Mouse (Mus musculus) myocyte (in vitro differentiated cells): ENCODE measurements around the gene Myo1f.
A peak's percentile ranks its signal among the peaks of the same experiment; 100 is the strongest.

Experiments used
- E2F4 ChIP-seq: IDR thresholded peaks from one replicate; pipeline ENCODE4 v1.6.1; 2011; ENCODE audit warnings: mild to moderate bottlenecking, control low read depth, moderate library complexity; ENCODE audit not compliant: insufficient read depth
- MYOD1 ChIP-seq, 3 experiments: IDR thresholded peaks; one replicate each; pipeline ENCODE4 v1.6.1; 2011; ENCODE audit warnings: control low read depth in 2 of 3, low read depth in 2 of 3, mild to moderate bottlenecking in 2 of 3, moderate library complexity in 1 of 3; ENCODE audit not compliant: insufficient read length in 2 of 3, control insufficient read depth in 1 of 3
- MYOG ChIP-seq, 3 experiments: IDR thresholded peaks; one replicate each; pipeline ENCODE4 v1.6.1; 2011; ENCODE audit warnings: control low read depth in 2 of 3, low read depth in 2 of 3, mild to moderate bottlenecking in 2 of 3; ENCODE audit not compliant: insufficient read length in 2 of 3, control insufficient read depth in 1 of 3, insufficient read depth in 1 of 3
- POLR2A ChIP-seq: IDR thresholded peaks from one replicate; pipeline ENCODE4 v1.6.1; 2011; ENCODE audit warnings: low read depth, mild to moderate bottlenecking, control low read depth, moderate library complexity; ENCODE audit not compliant: insufficient read length
- POLR2AphosphoS2 ChIP-seq: IDR thresholded peaks from one replicate; pipeline ENCODE4 v1.6.1; 2011; ENCODE audit warnings: low read depth, control low read depth; ENCODE audit not compliant: insufficient read length
- REST ChIP-seq: IDR thresholded peaks from one replicate; pipeline ENCODE4 v1.6.1; 2011; ENCODE audit warnings: mild to moderate bottlenecking, control low read depth, moderate library complexity; ENCODE audit not compliant: insufficient read depth, insufficient read length
- SRF ChIP-seq: IDR thresholded peaks from one replicate; pipeline ENCODE4 v1.6.1; 2011; ENCODE audit warnings: low read depth; ENCODE audit not compliant: control insufficient read depth, insufficient read length
- TCF12 ChIP-seq: IDR thresholded peaks from one replicate; pipeline ENCODE4 v1.6.1; 2011; ENCODE audit warnings: mild to moderate bottlenecking, control low read depth; ENCODE audit not compliant: poor library complexity, insufficient read depth, severe bottlenecking
- USF1 ChIP-seq: IDR thresholded peaks from one replicate; pipeline ENCODE4 v1.6.1; 2011; ENCODE audit warnings: low read depth, mild to moderate bottlenecking, control low read depth, moderate library complexity

- no peak for TF ChIP-seq POLR2AphosphoS2
- no peak for TF ChIP-seq MYOD1 (IDR thresholded peaks at IDR 0.05; ENCODE audit: control insufficient read depth in 1 of 3, insufficient read length in 2 of 3, low read depth in 2 of 3)
- TF ChIP-seq TCF12, result no peak
- TF ChIP-seq POLR2A, result peak; percentile 60
- TF ChIP-seq REST, result no peak
- no peak for TF ChIP-seq USF1
- no peak for TF ChIP-seq MYOG (IDR thresholded peaks at IDR 0.05; ENCODE audit: control insufficient read depth in 1 of 3, insufficient read depth in 1 of 3, insufficient read length in 2 of 3, low read depth in 2 of 3)
- TF ChIP-seq E2F4, result no peak
- no peak for TF ChIP-seq SRF
Measured at GRCm38 (mm10) chr17:33523918-33524755, 31.4 kb upstream of the Myo1f start, which contains the start of gene Adamts10.
